Mouse (Mus musculus): ENCODE measurements at regions not wholly inside any gene's neighbourhood (a gene's known extent, or its start where the extent isn't known, plus 50 kb on each side); places are given as distances from the start of the nearest gene placed in this dataset.

DNA sequence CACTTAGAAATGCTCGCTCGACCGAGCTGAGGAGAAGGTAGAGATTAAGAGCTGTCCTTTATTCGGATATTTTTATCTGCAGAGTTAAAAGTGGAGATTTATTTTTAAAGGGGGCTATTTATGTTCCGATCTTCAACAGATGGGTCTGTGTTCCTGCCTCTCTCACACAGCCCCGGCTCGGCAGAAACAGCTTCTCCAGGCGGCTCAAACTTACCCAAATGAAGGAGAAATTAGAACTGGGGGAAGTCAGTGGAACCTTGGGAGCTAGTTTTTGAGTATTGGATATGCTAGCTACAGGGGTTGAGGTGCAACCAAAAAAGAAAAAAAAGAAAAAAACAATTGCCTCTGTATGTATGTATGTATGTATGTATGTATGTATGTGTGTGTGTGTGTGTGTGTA is 124.2 kb upstream of the Zfp703 start:
- TF ChIP-seq TAL1 (conservative IDR thresholded peaks at IDR 0.05; ENCODE audit: low read depth, low read length) (no peak), GATA1 (IDR thresholded peaks at IDR 0.05; ENCODE audit: borderline replicate concordance, low read length) (no peak), POLR2AphosphoS5 (IDR thresholded peaks at IDR 0.05; ENCODE audit: insufficient replicate concordance, low read depth, low read length) (no peak)
- Histone ChIP-seq H3K4me1 (ENCODE audit: insufficient read depth, low read depth, low read length) (no peaks in the 10 kb centered on the region), H3K36me3 (replicated peaks) (no peaks in the 10 kb centered on the region), H3K4me3 (ENCODE audit: low read depth, low read length) (no peak overlapping the region), H3K9me3 (replicated peaks) (no peaks in the 10 kb centered on the region), H3K27me3 (ENCODE audit: insufficient read depth, low read length) (peaks cover 30% of the 10 kb centered on the region)
- ATAC-seq (ENCODE audit: extremely low read depth, insufficient number of reproducible peaks, low FRiP score, poor library complexity, severe bottlenecking): no peak
- no peak for DNase-seq (ENCODE audit: low spot score)

DNA sequence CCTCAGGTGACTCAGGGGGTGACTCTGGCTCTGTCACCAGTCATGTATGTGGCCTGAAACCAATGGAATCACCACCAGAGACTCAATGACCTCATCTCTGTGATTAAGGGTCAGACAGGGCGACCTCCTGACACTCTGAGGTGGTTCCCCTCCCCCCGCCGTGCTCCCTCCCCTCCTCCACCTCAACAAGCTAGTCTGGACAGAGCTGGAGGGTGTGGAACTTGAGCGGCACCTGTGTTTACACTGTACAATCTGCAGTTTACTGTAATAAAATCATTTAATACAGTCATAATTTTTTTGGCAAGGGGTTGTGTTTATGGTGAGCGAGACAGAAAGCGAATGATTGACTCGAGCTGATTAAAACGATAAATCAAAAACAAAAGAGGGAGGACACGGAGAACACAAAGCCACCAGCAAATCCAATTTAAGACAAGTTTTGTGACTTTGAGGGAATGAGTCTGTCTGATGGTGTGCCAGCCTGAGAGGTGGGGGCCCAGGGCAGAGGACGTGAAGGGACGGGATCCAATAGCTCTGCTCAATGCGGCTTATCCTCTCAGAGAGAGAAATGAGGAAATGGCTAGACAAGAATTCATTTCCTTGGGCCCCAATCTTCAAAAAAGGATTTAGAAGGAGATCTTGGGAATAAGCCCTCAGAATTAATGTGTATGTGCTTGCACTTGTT is 122.4 kb upstream of the Zfp703 start:
- Histone ChIP-seq H3K9me3 (replicated peaks) (no peaks in the 10 kb centered on the region), H3K27me3 (ENCODE audit: insufficient read depth, low read length) (peaks cover 27% of the 10 kb centered on the region), H3K4me3 (ENCODE audit: low read depth, low read length) (no peak overlapping the region), H3K36me3 (replicated peaks) (no peaks in the 10 kb centered on the region), H3K4me1 (ENCODE audit: insufficient read depth, low read depth, low read length) (no peaks in the 10 kb centered on the region)
- ATAC-seq (ENCODE audit: extremely low read depth, insufficient number of reproducible peaks, low FRiP score, poor library complexity, severe bottlenecking): no peak
- no peak for TF ChIP-seq TAL1 (conservative IDR thresholded peaks at IDR 0.05; ENCODE audit: low read depth, low read length)
- TF ChIP-seq CTCF (IDR thresholded peaks at IDR 0.05; ENCODE audit: low read depth, low read length): no peak
- no peak for TF ChIP-seq POLR2AphosphoS5 (IDR thresholded peaks at IDR 0.05; ENCODE audit: insufficient replicate concordance, low read depth, low read length)
- no peak for TF ChIP-seq GATA2 (IDR thresholded peaks at IDR 0.05; ENCODE audit: borderline replicate concordance, low read depth, low read length)
- no peak for TF ChIP-seq GATA1 (IDR thresholded peaks at IDR 0.05; ENCODE audit: borderline replicate concordance, low read length)
- DNase-seq (ENCODE audit: low spot score): no peak

GRCm38 (mm10) chr8:26855256-26855655 is 121.9 kb upstream of the Zfp703 start:
- no peak for DNase-seq (ENCODE audit: low spot score)
- H3K9me3 ChIP-seq (replicated peaks): no peaks in the 10 kb centered on the region

DNA sequence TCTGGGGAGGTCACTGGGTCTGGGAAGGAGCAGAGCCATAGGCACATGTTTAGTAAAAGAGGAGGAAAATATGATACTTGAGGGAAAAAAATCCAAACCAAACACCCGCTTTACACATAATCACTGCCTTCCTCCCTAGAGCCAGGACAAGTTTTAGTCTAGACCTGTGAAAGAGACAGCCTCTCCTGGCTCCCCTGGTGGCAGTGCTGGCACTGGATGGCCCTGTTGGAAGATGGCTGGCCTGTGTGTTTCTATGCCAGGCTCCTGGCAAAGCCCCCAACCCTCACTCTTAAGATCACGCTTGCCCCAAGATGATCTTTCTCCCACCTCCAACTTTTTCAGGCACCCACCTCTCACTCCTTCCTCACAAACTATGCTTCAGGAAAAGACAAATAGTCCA is 112.6 kb upstream of the Zfp703 start:
- H3K4me1 ChIP-seq (ENCODE audit: insufficient read depth, low read depth, low read length): no peaks in the 10 kb centered on the region
- H3K27me3 ChIP-seq (ENCODE audit: insufficient read depth, low read length): peaks cover 26% of the 10 kb centered on the region
- H3K9me3 ChIP-seq (replicated peaks): peaks cover 4% of the 10 kb centered on the region
- TF ChIP-seq GATA2 (IDR thresholded peaks at IDR 0.05; ENCODE audit: borderline replicate concordance, low read depth, low read length) (no peak), CTCF (IDR thresholded peaks at IDR 0.05; ENCODE audit: low read depth, low read length) (no peak)
- DNase-seq (ENCODE audit: low spot score) (no peak), ATAC-seq (ENCODE audit: extremely low read depth, insufficient number of reproducible peaks, low FRiP score, poor library complexity, severe bottlenecking) (no peak)
- no peak overlapping the region for H3K4me3 ChIP-seq (ENCODE audit: low read depth, low read length)
- H3K36me3 ChIP-seq (replicated peaks): no peaks in the 10 kb centered on the region

More at GRCm38 (mm10) chr8:26855256-26855655, 121.9 kb upstream of the Zfp703 start:
- peaks cover 24% of the 10 kb centered on the region for H3K27me3 ChIP-seq (ENCODE audit: insufficient read depth, low read length)
- no peaks in the 10 kb centered on the region for H3K4me1 ChIP-seq (ENCODE audit: insufficient read depth, low read depth, low read length)
- no peak for ATAC-seq (ENCODE audit: extremely low read depth, insufficient number of reproducible peaks, low FRiP score, poor library complexity, severe bottlenecking)
- TF ChIP-seq CTCF (IDR thresholded peaks at IDR 0.05; ENCODE audit: low read depth, low read length): no peak
- H3K4me3 ChIP-seq (ENCODE audit: low read depth, low read length): no peak overlapping the region
- H3K36me3 ChIP-seq (replicated peaks): no peaks in the 10 kb centered on the region

DNA sequence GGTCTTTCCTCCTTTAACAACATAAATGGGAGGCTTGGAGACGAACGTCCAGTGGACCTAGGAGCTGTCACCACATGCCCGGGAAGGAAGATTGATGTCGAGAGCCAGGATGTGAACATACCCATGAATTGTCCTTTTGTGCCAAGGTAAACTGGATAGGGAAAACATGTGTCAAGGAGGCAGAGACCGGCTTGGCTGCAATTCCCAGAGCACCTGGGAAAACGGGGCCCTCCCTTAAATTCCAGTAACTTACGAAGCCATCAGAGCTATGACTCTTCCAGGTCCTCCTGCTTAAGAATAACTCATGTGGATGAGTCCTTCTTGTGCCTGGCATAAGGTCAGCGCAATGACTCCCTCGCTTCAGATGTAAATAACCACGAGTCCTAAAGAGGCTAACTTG is 112.2 kb upstream of the Zfp703 start:
- H3K27me3 ChIP-seq (ENCODE audit: insufficient read depth, low read length): peaks cover 23% of the 10 kb centered on the region
- H3K9me3 ChIP-seq (replicated peaks): peaks cover 7% of the 10 kb centered on the region
- no peaks in the 10 kb centered on the region for H3K4me1 ChIP-seq (ENCODE audit: insufficient read depth, low read depth, low read length)
- no peaks in the 10 kb centered on the region for H3K36me3 ChIP-seq (replicated peaks)
- TF ChIP-seq TAL1 (conservative IDR thresholded peaks at IDR 0.05; ENCODE audit: low read depth, low read length): no peak
- no peak for TF ChIP-seq CTCF (IDR thresholded peaks at IDR 0.05; ENCODE audit: low read depth, low read length)
- no peak for TF ChIP-seq POLR2AphosphoS5 (IDR thresholded peaks at IDR 0.05; ENCODE audit: insufficient replicate concordance, low read depth, low read length)
- no peak for TF ChIP-seq GATA2 (IDR thresholded peaks at IDR 0.05; ENCODE audit: borderline replicate concordance, low read depth, low read length)
- TF ChIP-seq GATA1 (IDR thresholded peaks at IDR 0.05; ENCODE audit: borderline replicate concordance, low read length): no peak
- no peak for DNase-seq (ENCODE audit: low spot score)
- H3K4me3 ChIP-seq (ENCODE audit: low read depth, low read length): no peak overlapping the region
- ATAC-seq (ENCODE audit: extremely low read depth, insufficient number of reproducible peaks, low FRiP score, poor library complexity, severe bottlenecking): no peak

- H3K27me3 ChIP-seq (ENCODE audit: insufficient read depth, low read length): peaks cover 13% of the 10 kb centered on the region
- no peaks in the 10 kb centered on the region for H3K36me3 ChIP-seq (replicated peaks)
- H3K4me3 ChIP-seq (ENCODE audit: low read depth, low read length): no peak overlapping the region
- TF ChIP-seq POLR2AphosphoS5 (IDR thresholded peaks at IDR 0.05; ENCODE audit: insufficient replicate concordance, low read depth, low read length) (no peak), CTCF (IDR thresholded peaks at IDR 0.05; ENCODE audit: low read depth, low read length) (no peak), GATA2 (IDR thresholded peaks at IDR 0.05; ENCODE audit: borderline replicate concordance, low read depth, low read length) (no peak), TAL1 (conservative IDR thresholded peaks at IDR 0.05; ENCODE audit: low read depth, low read length) (no peak), GATA1 (IDR thresholded peaks at IDR 0.05; ENCODE audit: borderline replicate concordance, low read length) (no peak)
- no peaks in the 10 kb centered on the region for H3K4me1 ChIP-seq (ENCODE audit: insufficient read depth, low read depth, low read length)
- ATAC-seq (ENCODE audit: extremely low read depth, insufficient number of reproducible peaks, low FRiP score, poor library complexity, severe bottlenecking) (no peak), DNase-seq (ENCODE audit: low spot score) (no peak)
- peaks cover 22% of the 10 kb centered on the region for H3K9me3 ChIP-seq (replicated peaks)
These were observed 108.8 kb upstream of the Zfp703 start for GRCm38 (mm10) chr8:26868101-26868848.
